ENCODE assay signal across 8 mouse cellular contexts in genomic region chr9:119983585-119984535, GRCm38 (mm10). TPM values are rescaled to one million over a fixed set of nuclear protein-coding genes. Genes with fewer than 3 reads are reported as not detected.
DNase-seq lines count a peak whose midpoint lies in the region; ATAC-seq and TF ChIP-seq lines count a peak whose summit lies in the region.

No protein-coding gene starts in this region.

- H3K27ac ChIP-seq in intestine, postnatal 0 days (ENCODE audit: low read depth, low read length) = peak overlapping the region; percentile 84
- H3K27ac ChIP-seq in limb, embryonic 14.5 days (replicated peaks; ENCODE audit: low read depth, low read length) = peak overlapping the region; percentile 73
- no peak overlapping the region for H3K27ac ChIP-seq in midbrain, embryonic 15.5 days

- peak; percentile 57; the same call in 1 of the 2 replicates for TF ChIP-seq POLR2A in limb, embryonic 14.5 days (IDR thresholded peaks at IDR 0.05; ENCODE audit: borderline replicate concordance, extremely low read depth, insufficient read depth, insufficient read length)

- H3K36me3 ChIP-seq in intestine, postnatal 0 days (ENCODE audit: control insufficient read depth, insufficient read depth) = no peaks in the 10 kb centered on the region
- no peaks in the 10 kb centered on the region for H3K36me3 ChIP-seq in limb, embryonic 14.5 days (ENCODE audit: control insufficient read depth, insufficient read depth, low read length)
- H3K36me3 ChIP-seq in midbrain, embryonic 15.5 days (replicated peaks) = no peaks in the 10 kb centered on the region

- peak overlapping the region; percentile 86 for H3K4me3 ChIP-seq in intestine, postnatal 0 days (ENCODE audit: low read depth, low read length)
- H3K4me3 ChIP-seq in limb, embryonic 14.5 days (replicated peaks; ENCODE audit: low read length) = peak overlapping the region; percentile 72
- H3K4me3 ChIP-seq in midbrain, embryonic 15.5 days = peak overlapping the region; percentile 63

- H3K9me3 ChIP-seq in intestine, postnatal 0 days (ENCODE audit: control insufficient read depth) = no peaks in the 10 kb centered on the region
- no peaks in the 10 kb centered on the region for H3K9me3 ChIP-seq in limb, embryonic 14.5 days (ENCODE audit: control insufficient read depth, low read length)
- H3K9me3 ChIP-seq in midbrain, embryonic 15.5 days = no peaks in the 10 kb centered on the region

- TF ChIP-seq CTCF in intestine, postnatal 0 days (IDR thresholded peaks at IDR 0.05; ENCODE audit: low read depth) = no peak

- peak; percentile 88 for DNase-seq in layer of hippocampus, adult 11-12 months (ENCODE audit: low spot score)
- no peak for DNase-seq in layer of hippocampus, adult 9-10 months (ENCODE audit: low spot score)
- peak; percentile 90 for DNase-seq in embryo, embryonic 11 days
- peak; percentile 84 for DNase-seq in limb, embryonic 14.5 days (ENCODE audit: low spot score)
- DNase-seq in spleen, adult 18-20 months = peak; percentile 90 to 91

- peak; percentile 50 for ATAC-seq in granulocyte monocyte progenitor cell, adult 5-6 weeks (replicated peaks; ENCODE audit: poor library complexity, severe bottlenecking)
- ATAC-seq in intestine, postnatal 0 days = peak; percentile 84
- peak; percentile 88 for ATAC-seq in limb, embryonic 14.5 days (ENCODE audit: low FRiP score, low read depth)
- ATAC-seq in midbrain, embryonic 15.5 days (replicated peaks) = peak; percentile 68

- WGBS in intestine, postnatal 0 days = 2% methylated on average over 63 of the region's 79 CpGs
- WGBS in limb, embryonic 14.5 days = 2% methylated on average over 47 of the region's 79 CpGs
- under 1% methylated on average over 73 of the region's 79 CpGs for WGBS in midbrain, embryonic 15.5 days

- peak overlapping the region; percentile 88 for H3K9ac ChIP-seq in intestine, postnatal 0 days (ENCODE audit: low read depth, low read length)
- H3K9ac ChIP-seq in limb, embryonic 14.5 days (ENCODE audit: low read depth, low read length, severe bottlenecking) = peak overlapping the region; percentile 72
- H3K9ac ChIP-seq in midbrain, embryonic 15.5 days = peak overlapping the region; percentile 56

- H3K4me2 ChIP-seq in intestine, postnatal 0 days (replicated peaks; ENCODE audit: low read depth) = peak overlapping the region; percentile 94
- H3K4me2 ChIP-seq in limb, embryonic 14.5 days (replicated peaks; ENCODE audit: low read depth, low read length, severe bottlenecking) = peak overlapping the region; percentile 98
- peak overlapping the region; percentile 93 for H3K4me2 ChIP-seq in midbrain, embryonic 15.5 days

- H3K4me1 ChIP-seq in intestine, postnatal 0 days (replicated peaks; ENCODE audit: control insufficient read depth, insufficient read depth, low read length) = peaks cover 18% of the 10 kb centered on the region
- peaks cover 34% of the 10 kb centered on the region for H3K4me1 ChIP-seq in limb, embryonic 14.5 days (ENCODE audit: control insufficient read depth, insufficient read depth, low read length)
- H3K4me1 ChIP-seq in midbrain, embryonic 15.5 days = peaks cover 31% of the 10 kb centered on the region

- no peaks in the 10 kb centered on the region for H3K27me3 ChIP-seq in intestine, postnatal 0 days (replicated peaks; ENCODE audit: control insufficient read depth, insufficient read depth, low read length)
- no peaks in the 10 kb centered on the region for H3K27me3 ChIP-seq in limb, embryonic 14.5 days (ENCODE audit: control insufficient read depth, insufficient read depth, low read length)
- H3K27me3 ChIP-seq in midbrain, embryonic 15.5 days (replicated peaks) = peaks cover 28% of the 10 kb centered on the region

RNA-seq across cellular contexts. Expression of gene Csrnp1, which starts 0.6 kb away (rescaled TPM):
- total RNA-seq in granulocyte monocyte progenitor cell, adult 5-6 weeks (2014; fragmentation: Nextera tagmentation) = 1.3 and 8.5 TPM in 2 replicates
- total RNA-seq in granulocyte monocyte progenitor cell, adult 5-6 weeks (2017) = 8.8 and 16.9 TPM in 2 replicates
- polyA plus RNA-seq in intestine, postnatal 0 days (2015; fragmentation: Nextera tagmentation; extraction: Ambion mirVana) = 3.8 and 4.2 TPM in 2 replicates
- polyA plus RNA-seq in limb, embryonic 14.5 days (2012; rRNA removed) = 12.8 and 28.4 TPM in 2 replicates
- 2.1 and 2.8 TPM in 2 replicates for polyA plus RNA-seq in limb, embryonic 14.5 days (2014; fragmentation: Nextera tagmentation; extraction: Ambion mirVana)
- 1.4 and 1.5 TPM in 2 replicates for polyA plus RNA-seq in midbrain, embryonic 15.5 days (2015; fragmentation: Nextera tagmentation; extraction: Ambion mirVana)

RNA-seq across cellular contexts. Expression of gene Xirp1, which starts 39.5 kb away (rescaled TPM):
- not detected in 2 replicates for total RNA-seq in granulocyte monocyte progenitor cell, adult 5-6 weeks (2014; fragmentation: Nextera tagmentation)
- not detected in 2 replicates for total RNA-seq in granulocyte monocyte progenitor cell, adult 5-6 weeks (2017)
- polyA plus RNA-seq in intestine, postnatal 0 days (2015; fragmentation: Nextera tagmentation; extraction: Ambion mirVana) = 0.10 and 0.14 TPM in 2 replicates
- polyA plus RNA-seq in limb, embryonic 14.5 days (2012; rRNA removed) = 1.4 TPM in 2 replicates
- 1.4 and 2.2 TPM in 2 replicates for polyA plus RNA-seq in limb, embryonic 14.5 days (2014; fragmentation: Nextera tagmentation; extraction: Ambion mirVana)
- polyA plus RNA-seq in midbrain, embryonic 15.5 days (2015; fragmentation: Nextera tagmentation; extraction: Ambion mirVana) = 0.03 TPM in 1 of 2 replicates, not detected in the other

RNA-seq across cellular contexts. Expression of gene Ttc21a, which starts 46.5 kb away (rescaled TPM):
- 2.4 and 2.8 TPM in 2 replicates for total RNA-seq in granulocyte monocyte progenitor cell, adult 5-6 weeks (2014; fragmentation: Nextera tagmentation)
- total RNA-seq in granulocyte monocyte progenitor cell, adult 5-6 weeks (2017) = 3.3 and 3.6 TPM in 2 replicates
- not detected in 2 replicates for polyA plus RNA-seq in intestine, postnatal 0 days (2015; fragmentation: Nextera tagmentation; extraction: Ambion mirVana)
- polyA plus RNA-seq in limb, embryonic 14.5 days (2012; rRNA removed) = 0.34 and 0.35 TPM in 2 replicates
- 0.10 and 0.21 TPM in 2 replicates for polyA plus RNA-seq in limb, embryonic 14.5 days (2014; fragmentation: Nextera tagmentation; extraction: Ambion mirVana)
- polyA plus RNA-seq in midbrain, embryonic 15.5 days (2015; fragmentation: Nextera tagmentation; extraction: Ambion mirVana) = 1.0 and 1.4 TPM in 2 replicates

RNA-seq across cellular contexts. Expression of gene Gorasp1, which starts 46.5 kb away (rescaled TPM):
- total RNA-seq in granulocyte monocyte progenitor cell, adult 5-6 weeks (2014; fragmentation: Nextera tagmentation) = 8.0 and 9.4 TPM in 2 replicates
- total RNA-seq in granulocyte monocyte progenitor cell, adult 5-6 weeks (2017) = 4.8 and 9.5 TPM in 2 replicates
- polyA plus RNA-seq in intestine, postnatal 0 days (2015; fragmentation: Nextera tagmentation; extraction: Ambion mirVana) = 14.4 and 16.4 TPM in 2 replicates
- polyA plus RNA-seq in limb, embryonic 14.5 days (2012; rRNA removed) = 28.1 and 31.5 TPM in 2 replicates
- polyA plus RNA-seq in limb, embryonic 14.5 days (2014; fragmentation: Nextera tagmentation; extraction: Ambion mirVana) = 30.2 and 32.4 TPM in 2 replicates
- 32.2 and 33.1 TPM in 2 replicates for polyA plus RNA-seq in midbrain, embryonic 15.5 days (2015; fragmentation: Nextera tagmentation; extraction: Ambion mirVana)
